7 mouse cellular contexts compared by ENCODE assay signal in the genomic region with DNA sequence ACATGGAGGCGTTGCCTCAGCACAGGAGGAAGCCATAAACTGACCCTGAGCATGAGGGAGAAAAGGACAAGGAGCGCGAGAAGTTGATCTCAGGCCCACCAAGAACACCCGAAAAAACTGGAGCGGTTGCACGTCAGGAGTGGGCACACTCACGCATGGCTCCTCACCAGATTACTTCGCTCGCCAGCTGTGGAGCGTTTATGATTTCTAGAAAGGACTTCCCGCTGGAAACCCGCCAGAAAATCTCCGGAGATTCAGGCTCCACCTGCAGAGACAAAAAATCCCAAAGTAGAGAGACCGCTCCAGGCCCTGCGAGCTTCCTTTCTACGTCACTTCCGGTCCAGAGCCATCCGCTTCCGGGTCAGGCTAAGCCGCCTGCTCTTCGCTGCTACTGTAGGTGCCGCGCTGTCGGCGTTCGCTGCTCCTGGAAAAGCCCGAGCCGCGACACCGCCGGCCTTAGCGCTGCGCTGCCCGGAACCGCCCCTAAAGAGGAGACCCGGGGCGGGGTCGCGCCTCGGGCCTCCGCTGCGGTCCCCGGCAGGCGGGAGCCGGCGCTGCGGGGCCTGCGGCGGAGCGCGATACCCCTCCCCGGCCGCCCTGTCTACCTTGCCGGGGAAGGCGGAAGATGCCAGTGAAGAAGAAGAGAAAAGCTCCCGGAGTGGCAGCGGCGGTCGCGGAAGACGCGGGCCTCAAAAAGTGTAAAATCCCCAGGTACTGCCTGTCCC. TPM values are rescaled to one million over a fixed set of nuclear protein-coding genes. Genes with fewer than 3 reads are reported as not detected.
DNase-seq lines count a peak whose midpoint lies in the region; ATAC-seq and TF ChIP-seq lines count a peak whose summit lies in the region.

A gene (minus strand): TSS at position 275 of the 725 bp plus-strand sequence.
A gene (plus strand): TSS at position 349 of the 725 bp plus-strand sequence.

- peak; percentile 77 for TF ChIP-seq POLR2A in small intestine, adult 2 months (IDR thresholded peaks at IDR 0.05; ENCODE audit: low read depth, low read length)

- H3K27ac ChIP-seq in embryonic facial prominence, embryonic 10.5 days (replicated peaks): peak within 1 kb of the TSS; percentile 91
- peak within 1 kb of the TSS; percentile 92 for H3K27ac ChIP-seq in intestine, postnatal 0 days (ENCODE audit: low read depth, low read length)
- H3K27ac ChIP-seq in midbrain, embryonic 12.5 days (replicated peaks): peak within 1 kb of the TSS; percentile 94
- H3K27ac ChIP-seq in small intestine, adult 2 months (ENCODE audit: insufficient read depth, low read depth, low read length): peak within 1 kb of the TSS; percentile 72

- no peak for TF ChIP-seq CTCF in intestine, postnatal 0 days (IDR thresholded peaks at IDR 0.05; ENCODE audit: low read depth)
- TF ChIP-seq CTCF in small intestine, adult 2 months (IDR thresholded peaks at IDR 0.05; ENCODE audit: extremely low read depth, insufficient read length, insufficient replicate concordance, low read depth, low read length): no peak

- H3K27me3 ChIP-seq in embryonic facial prominence, embryonic 10.5 days (replicated peaks; ENCODE audit: low read depth, poor library complexity, severe bottlenecking): no peaks in the 10 kb centered on the region
- no peaks in the 10 kb centered on the region for H3K27me3 ChIP-seq in intestine, postnatal 0 days (replicated peaks; ENCODE audit: control insufficient read depth, insufficient read depth, low read length)
- H3K27me3 ChIP-seq in midbrain, embryonic 12.5 days: no peaks in the 10 kb centered on the region
- no peaks in the 10 kb centered on the region for H3K27me3 ChIP-seq in small intestine, adult 2 months (ENCODE audit: control insufficient read depth, insufficient read depth, low read length)

- peak within 1 kb of the TSS; percentile 96 for H3K4me3 ChIP-seq in embryonic facial prominence, embryonic 10.5 days
- H3K4me3 ChIP-seq in intestine, postnatal 0 days (ENCODE audit: low read depth, low read length): peak within 1 kb of the TSS; percentile 87
- peak within 1 kb of the TSS; percentile 94 for H3K4me3 ChIP-seq in midbrain, embryonic 12.5 days
- peak within 1 kb of the TSS; percentile 88 for H3K4me3 ChIP-seq in small intestine, adult 2 months (ENCODE audit: low read depth, low read length)

- peaks cover 29% of the 10 kb centered on the region for H3K36me3 ChIP-seq in embryonic facial prominence, embryonic 10.5 days (replicated peaks)
- H3K36me3 ChIP-seq in intestine, postnatal 0 days (ENCODE audit: control insufficient read depth, insufficient read depth): 0 out of 2 replicates have a peak, but pooled peaks cover 2% of the 10 kb centered on the region
- no peaks in the 10 kb centered on the region for H3K36me3 ChIP-seq in midbrain, embryonic 12.5 days
- 0 out of 2 replicates have a peak, but pooled peaks cover 2% of the 10 kb centered on the region for H3K36me3 ChIP-seq in small intestine, adult 2 months (ENCODE audit: control insufficient read depth, insufficient read depth, low read length)

- H3K4me2 ChIP-seq in intestine, postnatal 0 days (replicated peaks; ENCODE audit: low read depth): peak within 1 kb of the TSS; percentile 87
- peak within 1 kb of the TSS; percentile 82 for H3K4me2 ChIP-seq in midbrain, embryonic 12.5 days (replicated peaks)

- DNase-seq in adrenal gland, postnatal 10 days: peak; percentile 97
- DNase-seq in embryonic facial prominence, embryonic 10.5 days (ENCODE audit: low spot score): peak; percentile 93
- DNase-seq in gonadal fat pad, adult 2 months (ENCODE audit: low read depth): peak; percentile 65
- DNase-seq in left cerebral cortex, postnatal 4 days: peak; percentile 92

- intact Hi-C loops in left cerebral cortex, postnatal 4 days (cut with DNase I): no loop called here

- H3K9ac ChIP-seq in intestine, postnatal 0 days (ENCODE audit: low read depth, low read length): peak within 1 kb of the TSS; percentile 89
- H3K9ac ChIP-seq in midbrain, embryonic 12.5 days (replicated peaks): peak within 1 kb of the TSS; percentile 89

- no peaks in the 10 kb centered on the region for H3K9me3 ChIP-seq in embryonic facial prominence, embryonic 10.5 days
- no peaks in the 10 kb centered on the region for H3K9me3 ChIP-seq in intestine, postnatal 0 days (ENCODE audit: control insufficient read depth)
- H3K9me3 ChIP-seq in midbrain, embryonic 12.5 days: no peaks in the 10 kb centered on the region

- under 1% methylated on average over 62 of the region's 62 CpGs for WGBS in embryonic facial prominence, embryonic 10.5 days
- WGBS in intestine, postnatal 0 days: under 1% methylated on average over 60 of the region's 62 CpGs
- under 1% methylated on average over 62 of the region's 62 CpGs for WGBS in midbrain, embryonic 12.5 days
- WGBS in small intestine, adult 2 months: under 1% methylated on average over 62 of the region's 62 CpGs

- ATAC-seq in intestine, postnatal 0 days: peak; percentile 100
- peak; percentile 99 for ATAC-seq in midbrain, embryonic 12.5 days (ENCODE audit: low FRiP score, low read depth)

- peaks cover 22% of the 10 kb centered on the region for H3K4me1 ChIP-seq in embryonic facial prominence, embryonic 10.5 days
- H3K4me1 ChIP-seq in intestine, postnatal 0 days (replicated peaks; ENCODE audit: control insufficient read depth, insufficient read depth, low read length): no peaks in the 10 kb centered on the region; the same call in 1 of the 2 replicates
- peaks cover 17% of the 10 kb centered on the region for H3K4me1 ChIP-seq in midbrain, embryonic 12.5 days
- peaks cover 2% of the 10 kb centered on the region; the same call in 1 of the 2 replicates for H3K4me1 ChIP-seq in small intestine, adult 2 months (ENCODE audit: control insufficient read depth, insufficient read depth, insufficient read length, low read length)

RNA-seq across cellular contexts. Expression of the first gene that starts in this region (rescaled TPM):
- total RNA-seq in adrenal gland, postnatal 10 days (2021): 10 to 100 TPM in 1 of 2 experiments, 1 to 10 TPM in 1; 8.7 to 13.4 TPM
- 22.6 and 23.2 TPM in 2 replicates for polyA plus RNA-seq in embryonic facial prominence, embryonic 10.5 days (2016; fragmentation: Nextera tagmentation; extraction: Ambion mirVana)
- 2.1 and 2.4 TPM in 2 replicates for polyA plus RNA-seq in gonadal fat pad, adult 2 months (2012; rRNA removed)
- polyA plus RNA-seq in intestine, postnatal 0 days (2015; fragmentation: Nextera tagmentation; extraction: Ambion mirVana): 3.1 and 4.3 TPM in 2 replicates
- 10 to 100 TPM; 24.7 to 26.4 TPM for total RNA-seq in left cerebral cortex, postnatal 4 days (2021)
- polyA plus RNA-seq in midbrain, embryonic 12.5 days (2016; fragmentation: Nextera tagmentation; extraction: Ambion mirVana): 29.4 and 31.9 TPM in 2 replicates
- polyA plus RNA-seq in small intestine, adult 2 months (2012; rRNA removed): 0.05 and 0.18 TPM in 2 replicates

RNA-seq across cellular contexts. Expression of the second gene that starts in this region (rescaled TPM):
- 10 to 100 TPM; 81.1 to 89.9 TPM for total RNA-seq in adrenal gland, postnatal 10 days (2021)
- polyA plus RNA-seq in embryonic facial prominence, embryonic 10.5 days (2016; fragmentation: Nextera tagmentation; extraction: Ambion mirVana): 125 and 127 TPM in 2 replicates
- polyA plus RNA-seq in gonadal fat pad, adult 2 months (2012; rRNA removed): 22.3 and 27.9 TPM in 2 replicates
- 73.5 and 78.9 TPM in 2 replicates for polyA plus RNA-seq in intestine, postnatal 0 days (2015; fragmentation: Nextera tagmentation; extraction: Ambion mirVana)
- total RNA-seq in left cerebral cortex, postnatal 4 days (2021): 10 to 100 TPM; 74.8 to 93.6 TPM
- 140 and 142 TPM in 2 replicates for polyA plus RNA-seq in midbrain, embryonic 12.5 days (2016; fragmentation: Nextera tagmentation; extraction: Ambion mirVana)
- polyA plus RNA-seq in small intestine, adult 2 months (2012; rRNA removed): 11.7 and 17.7 TPM in 2 replicates

Comparison
In these comparisons a context has a peak if more than half of its experiments do, and no peak if none do; other contexts are left out.
1. Peak in every context shown above with its lines: DNase-seq, ATAC-seq, H3K4me3 ChIP-seq and H3K27ac ChIP-seq.